Mouse (Mus musculus): ENCODE data around the gene Kcnj4.

DNA sequence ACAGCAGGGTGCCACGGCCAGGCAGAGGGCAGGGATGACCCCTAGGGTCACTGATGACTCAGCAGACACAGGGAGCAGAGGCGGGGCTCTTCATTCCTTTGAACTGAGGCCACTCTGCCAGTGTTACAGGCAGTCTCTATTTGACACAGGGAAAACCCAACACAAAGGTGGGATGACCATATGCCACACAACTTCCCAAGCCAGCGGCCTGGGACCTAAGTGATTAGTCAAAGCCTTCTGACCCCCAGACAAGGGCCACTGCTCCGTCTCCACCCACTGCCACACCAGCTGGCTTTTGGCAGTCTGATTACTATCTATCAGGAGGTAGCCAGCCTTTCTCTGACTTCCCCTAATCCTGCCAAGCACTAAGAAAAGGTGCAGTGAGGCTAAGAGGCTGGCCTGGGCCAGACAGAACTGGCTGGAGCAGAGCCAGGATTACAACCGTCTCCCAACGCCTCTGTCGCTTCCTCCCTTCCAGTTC is 69.8 kb downstream of the Kcnj4 start:
- TF ChIP-seq CTCF (IDR thresholded peaks at IDR 0.05; ENCODE audit: low read depth) (no peak), EP300 (IDR thresholded peaks at IDR 0.05; ENCODE audit: low read depth) (no peak)
